Mouse (Mus musculus): ENCODE data around the gene Kcnk3.

GRCm38 (mm10) chr5:30556284-30556683 lies 31.7 kb upstream of the Kcnk3 start:
- TF ChIP-seq CEBPB (IDR thresholded peaks at IDR 0.05; ENCODE audit: insufficient read depth, poor library complexity, severe bottlenecking), result no peak
- no peak for TF ChIP-seq POLR2A (IDR thresholded peaks at IDR 0.05; ENCODE audit: insufficient read length, low read depth)
- TF ChIP-seq MYOD1 (IDR thresholded peaks at IDR 0.05; ENCODE audit: control insufficient read depth in 1 of 3, insufficient read length in 2 of 3, low read depth in 2 of 3), result no peak
- no peak for TF ChIP-seq TCF12 (IDR thresholded peaks at IDR 0.05; ENCODE audit: insufficient read depth, poor library complexity, severe bottlenecking)
- no peak for TF ChIP-seq USF1 (IDR thresholded peaks at IDR 0.05; ENCODE audit: low read depth)
- no peak for TF ChIP-seq E2F4 (IDR thresholded peaks at IDR 0.05; ENCODE audit: insufficient read depth)
- TF ChIP-seq MAX (IDR thresholded peaks at IDR 0.05; ENCODE audit: low read depth), result no peak
- TF ChIP-seq TCF3 (IDR thresholded peaks at IDR 0.05; ENCODE audit: insufficient read length, low read depth), result no peak
